Mouse (Mus musculus): ENCODE data around the gene Arhgef25. TPM values are rescaled to one million over a fixed set of nuclear protein-coding genes. Genes with fewer than 3 reads are reported as not detected.

Gene Arhgef25
- polyA plus RNA-seq, 1 experiment from 2014 or later: 2.6 TPM

DNA sequence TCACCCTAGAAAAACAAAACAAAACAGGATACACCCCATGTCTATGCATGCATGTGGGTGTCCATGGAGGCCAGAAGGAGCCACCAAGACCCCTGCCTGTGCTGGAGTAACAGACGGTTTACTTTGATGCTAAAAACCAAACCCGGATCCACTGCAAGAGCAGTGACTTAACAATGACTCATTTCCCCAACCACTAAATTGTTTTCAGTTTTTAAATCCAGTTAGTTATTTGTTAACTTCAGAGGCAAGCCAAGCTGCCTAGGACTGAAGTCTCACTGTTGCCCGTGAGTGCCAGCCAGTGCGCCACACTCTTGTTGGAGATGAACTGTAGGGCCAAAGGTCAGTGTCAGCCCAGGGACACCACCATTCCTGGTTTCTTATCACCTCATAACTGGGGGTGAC, 39.4 kb downstream of the Arhgef25 start:
- H3K27me3 ChIP-seq (ENCODE audit: insufficient read depth, low read length): no peaks in the 10 kb centered on the region
- peaks cover 9% of the 10 kb centered on the region for H3K4me1 ChIP-seq (ENCODE audit: insufficient read depth)
- no peaks in the 10 kb centered on the region for H3K9me3 ChIP-seq (ENCODE audit: low read length)
- no peak overlapping the region for H3K4me3 ChIP-seq (ENCODE audit: low read depth, low read length)
- no peak overlapping the region for H3K9ac ChIP-seq (replicated peaks)
- H3K27ac ChIP-seq (ENCODE audit: low read depth): peak overlapping the region; percentile 55
- H3K36me3 ChIP-seq (replicated peaks; ENCODE audit: insufficient read depth, low read length): no peaks in the 10 kb centered on the region
- TF ChIP-seq CTCF (IDR thresholded peaks at IDR 0.05; ENCODE audit: low read depth) (no peak), EP300 (IDR thresholded peaks at IDR 0.05; ENCODE audit: low read depth) (no peak)
- ATAC-seq (peak; percentile 78), DNase-seq (peak; percentile 41)
- WGBS (ENCODE audit: insufficient replicate concordance): 58% methylated on average over 4 of the region's 4 CpGs
- H3K4me2 ChIP-seq (ENCODE audit: low read depth, low read length): no peak overlapping the region

DNA sequence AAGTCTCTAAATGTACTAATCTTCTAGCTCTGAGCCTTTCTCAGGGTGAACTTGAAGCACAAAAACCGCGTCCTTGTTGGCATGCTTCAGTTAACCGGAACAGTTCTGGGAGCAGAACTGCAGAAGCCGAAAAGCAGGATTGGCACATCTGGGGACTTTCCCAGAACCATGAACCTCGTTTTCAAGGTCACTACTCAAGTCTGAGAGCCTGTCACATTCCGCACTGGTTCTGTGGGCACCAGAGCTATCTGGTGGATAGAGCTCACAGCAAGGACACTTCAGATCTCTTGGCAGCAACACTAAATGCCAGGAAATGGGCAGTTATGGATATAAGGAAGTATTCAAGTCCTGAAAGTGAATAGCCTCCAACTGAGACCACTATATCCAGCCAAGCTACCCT, 42.7 kb downstream of the Arhgef25 start:
- Histone ChIP-seq H3K36me3 (replicated peaks; ENCODE audit: insufficient read depth, low read length) (no peaks in the 10 kb centered on the region), H3K4me3 (ENCODE audit: low read depth, low read length) (no peak overlapping the region), H3K4me1 (ENCODE audit: insufficient read depth) (peaks cover 5% of the 10 kb centered on the region), H3K4me2 (ENCODE audit: low read depth, low read length) (no peak overlapping the region), H3K27ac (ENCODE audit: low read depth) (no peak overlapping the region), H3K9ac (replicated peaks) (0 out of 2 replicates have a peak overlapping the region, but pooled peaks have one; percentile 7), H3K27me3 (ENCODE audit: insufficient read depth, low read length) (no peaks in the 10 kb centered on the region), H3K9me3 (ENCODE audit: low read length) (no peaks in the 10 kb centered on the region)
- TF ChIP-seq CTCF (IDR thresholded peaks at IDR 0.05; ENCODE audit: low read depth) (no peak), EP300 (IDR thresholded peaks at IDR 0.05; ENCODE audit: low read depth) (no peak)
- ATAC-seq (no peak), DNase-seq (no peak)
- 62% methylated on average over 6 of the region's 6 CpGs for WGBS (ENCODE audit: insufficient replicate concordance)

DNA sequence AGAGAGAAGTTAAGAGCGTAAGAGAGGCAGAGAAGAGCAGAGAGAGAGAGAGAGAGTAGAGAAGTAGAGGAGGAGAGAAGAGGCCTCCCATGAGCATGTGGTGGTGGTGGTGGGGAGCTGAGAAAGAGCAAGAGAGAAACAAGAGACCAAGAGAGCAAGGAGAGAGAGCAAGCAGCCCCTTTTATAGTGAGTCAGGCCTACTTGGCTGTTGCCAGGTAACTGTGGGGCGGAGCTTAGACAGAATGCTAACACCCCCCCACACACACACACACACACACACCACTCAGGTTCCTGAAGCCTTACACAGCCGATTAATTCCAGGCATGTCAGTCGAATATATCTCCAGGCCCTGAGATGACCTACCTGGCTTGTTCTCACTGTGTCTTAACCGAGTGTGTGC, 44.6 kb downstream of the Arhgef25 start:
- no peak overlapping the region for H3K27ac ChIP-seq (ENCODE audit: low read depth)
- DNase-seq: no peak
- H3K4me3 ChIP-seq (ENCODE audit: low read depth, low read length): no peak overlapping the region
- no peaks in the 10 kb centered on the region for H3K4me1 ChIP-seq (ENCODE audit: insufficient read depth)
- H3K4me2 ChIP-seq (ENCODE audit: low read depth, low read length): no peak overlapping the region
- 70% methylated on average over 5 of the region's 5 CpGs for WGBS (ENCODE audit: insufficient replicate concordance)
- no peaks in the 10 kb centered on the region for H3K9me3 ChIP-seq (ENCODE audit: low read length)
- no peak for ATAC-seq
- H3K9ac ChIP-seq (replicated peaks): no peak overlapping the region
- TF ChIP-seq EP300 (IDR thresholded peaks at IDR 0.05; ENCODE audit: low read depth): no peak
- TF ChIP-seq CTCF (IDR thresholded peaks at IDR 0.05; ENCODE audit: low read depth): no peak
- no peaks in the 10 kb centered on the region for H3K36me3 ChIP-seq (replicated peaks; ENCODE audit: insufficient read depth, low read length)
- H3K27me3 ChIP-seq (ENCODE audit: insufficient read depth, low read length): no peaks in the 10 kb centered on the region

DNA sequence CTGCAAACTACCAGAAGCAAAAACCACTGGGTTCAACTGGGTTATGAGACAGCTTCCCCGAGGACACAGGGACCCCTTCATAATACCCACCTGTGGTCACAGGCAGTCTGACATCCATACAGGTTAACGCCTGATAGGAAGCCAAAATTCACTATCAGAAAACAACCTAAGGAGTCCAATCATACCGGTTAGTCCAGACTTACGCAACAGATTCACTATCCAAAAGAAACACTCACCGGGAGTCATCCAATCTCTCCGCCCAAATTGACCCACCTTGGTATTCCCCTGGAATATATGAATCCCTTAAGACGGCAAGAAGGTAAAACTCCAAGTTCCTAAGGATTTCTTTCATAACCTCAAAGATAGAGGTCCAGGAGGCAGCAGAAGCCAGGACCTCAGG, 45.3 kb downstream of the Arhgef25 start:
- H3K27ac ChIP-seq (ENCODE audit: low read depth): no peak overlapping the region
- TF ChIP-seq CTCF (IDR thresholded peaks at IDR 0.05; ENCODE audit: low read depth) (no peak), EP300 (IDR thresholded peaks at IDR 0.05; ENCODE audit: low read depth) (no peak)
- no peak for ATAC-seq
- H3K4me2 ChIP-seq (ENCODE audit: low read depth, low read length): no peak overlapping the region
- no peaks in the 10 kb centered on the region for H3K36me3 ChIP-seq (replicated peaks; ENCODE audit: insufficient read depth, low read length)
- no peaks in the 10 kb centered on the region for H3K4me1 ChIP-seq (ENCODE audit: insufficient read depth)
- DNase-seq: no peak
- no peaks in the 10 kb centered on the region for H3K9me3 ChIP-seq (ENCODE audit: low read length)
- WGBS (ENCODE audit: insufficient replicate concordance): 75% methylated on average over 7 of the region's 7 CpGs
- no peak overlapping the region for H3K4me3 ChIP-seq (ENCODE audit: low read depth, low read length)
- no peak overlapping the region for H3K9ac ChIP-seq (replicated peaks)
- no peaks in the 10 kb centered on the region for H3K27me3 ChIP-seq (ENCODE audit: insufficient read depth, low read length)

DNA sequence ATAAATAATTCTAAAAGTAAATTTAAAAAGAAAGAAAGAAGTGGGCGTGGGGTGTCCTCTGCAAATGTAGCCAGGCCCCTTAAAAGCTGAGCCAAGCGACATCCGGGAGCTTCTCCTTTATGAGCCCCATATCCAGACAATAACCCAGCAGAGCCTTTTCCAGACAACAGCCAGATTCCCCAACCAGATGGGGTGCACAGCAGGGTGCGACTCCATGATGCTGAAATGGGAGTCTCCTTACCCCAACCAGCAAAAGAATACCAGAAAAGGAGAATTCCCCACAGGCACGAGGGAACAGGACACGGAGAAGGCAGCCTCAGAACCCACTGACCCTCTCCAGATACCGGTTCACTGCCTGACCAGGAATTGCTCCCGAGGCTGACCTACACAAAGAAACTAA, 46.7 kb downstream of the Arhgef25 start:
- H3K36me3 ChIP-seq (replicated peaks; ENCODE audit: insufficient read depth, low read length): no peaks in the 10 kb centered on the region
- 84% methylated on average over 8 of the region's 8 CpGs for WGBS (ENCODE audit: insufficient replicate concordance)

DNA sequence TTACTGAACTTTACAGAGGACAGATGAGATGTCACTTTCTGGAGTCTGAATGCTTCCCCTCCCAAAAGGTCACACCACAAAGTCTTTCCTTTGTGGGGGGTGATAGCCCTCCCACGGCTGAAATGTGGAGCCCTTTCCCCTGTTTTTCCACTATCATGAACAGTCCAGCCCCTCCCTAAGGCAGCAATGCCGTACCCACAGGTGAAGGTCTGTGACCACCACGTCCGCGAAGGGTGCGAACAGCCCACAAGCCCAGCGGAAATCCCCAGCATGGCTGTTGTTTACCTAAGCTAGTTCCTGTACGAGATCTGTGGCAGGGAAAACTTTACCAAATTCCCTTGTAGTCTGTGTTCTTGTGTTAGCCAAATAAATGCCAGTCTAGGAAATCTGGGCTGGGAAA, 48.4 kb downstream of the Arhgef25 start:
- H3K4me1 ChIP-seq (ENCODE audit: insufficient read depth): peaks cover 15% of the 10 kb centered on the region
- no peak overlapping the region for H3K9ac ChIP-seq (replicated peaks)
- 48% methylated on average over 8 of the region's 8 CpGs for WGBS (ENCODE audit: insufficient replicate concordance)
- no peaks in the 10 kb centered on the region for H3K9me3 ChIP-seq (ENCODE audit: low read length)
- no peak overlapping the region for H3K4me2 ChIP-seq (ENCODE audit: low read depth, low read length)
- DNase-seq (no peak), ATAC-seq (no peak)
- no peak overlapping the region for H3K4me3 ChIP-seq (ENCODE audit: low read depth, low read length)
- no peaks in the 10 kb centered on the region for H3K27me3 ChIP-seq (ENCODE audit: insufficient read depth, low read length)
- no peak overlapping the region for H3K27ac ChIP-seq (ENCODE audit: low read depth)
- TF ChIP-seq EP300 (IDR thresholded peaks at IDR 0.05; ENCODE audit: low read depth) (no peak), CTCF (IDR thresholded peaks at IDR 0.05; ENCODE audit: low read depth) (no peak)
- no peaks in the 10 kb centered on the region for H3K36me3 ChIP-seq (replicated peaks; ENCODE audit: insufficient read depth, low read length)

More for the DNA sequence above, 46.7 kb downstream of the Arhgef25 start:
- no peaks in the 10 kb centered on the region for H3K4me1 ChIP-seq (ENCODE audit: insufficient read depth)
- H3K4me3 ChIP-seq (ENCODE audit: low read depth, low read length): no peak overlapping the region
- no peak overlapping the region for H3K4me2 ChIP-seq (ENCODE audit: low read depth, low read length)
- no peak overlapping the region for H3K9ac ChIP-seq (replicated peaks)
- DNase-seq (no peak), ATAC-seq (no peak)
- no peaks in the 10 kb centered on the region for H3K27me3 ChIP-seq (ENCODE audit: insufficient read depth, low read length)
- no peak overlapping the region for H3K27ac ChIP-seq (ENCODE audit: low read depth)
- H3K9me3 ChIP-seq (ENCODE audit: low read length): no peaks in the 10 kb centered on the region
- TF ChIP-seq CTCF (IDR thresholded peaks at IDR 0.05; ENCODE audit: low read depth) (no peak), EP300 (IDR thresholded peaks at IDR 0.05; ENCODE audit: low read depth) (no peak)

DNA sequence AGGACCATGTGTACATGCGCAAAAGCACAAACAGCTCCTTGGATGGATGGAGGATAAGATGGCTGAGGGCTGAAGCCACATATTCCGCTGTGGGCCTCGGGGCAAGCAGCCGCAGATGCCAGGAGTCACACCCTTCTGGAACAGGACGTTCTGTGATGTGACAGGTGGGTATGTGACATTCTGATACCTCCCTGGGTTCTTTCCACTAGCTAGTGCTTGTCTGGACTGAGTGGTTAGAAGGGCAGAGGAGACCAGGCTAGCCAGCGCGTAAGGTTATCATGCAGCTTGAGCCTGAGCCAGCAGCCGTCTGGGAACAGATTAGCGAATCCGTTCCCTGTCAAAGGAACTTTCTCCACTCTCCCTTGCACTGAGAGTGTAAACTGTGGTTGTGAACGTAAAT, 48.9 kb downstream of the Arhgef25 start:
- no peak for ATAC-seq
- 75% methylated on average over 11 of the region's 11 CpGs for WGBS (ENCODE audit: insufficient replicate concordance)
- no peak overlapping the region for H3K27ac ChIP-seq (ENCODE audit: low read depth)
- H3K9ac ChIP-seq (replicated peaks): no peak overlapping the region
- H3K27me3 ChIP-seq (ENCODE audit: insufficient read depth, low read length): no peaks in the 10 kb centered on the region
- peaks cover 21% of the 10 kb centered on the region for H3K4me1 ChIP-seq (ENCODE audit: insufficient read depth)
- no peaks in the 10 kb centered on the region for H3K36me3 ChIP-seq (replicated peaks; ENCODE audit: insufficient read depth, low read length)
- DNase-seq: no peak
- no peak overlapping the region for H3K4me2 ChIP-seq (ENCODE audit: low read depth, low read length)
- no peak overlapping the region for H3K4me3 ChIP-seq (ENCODE audit: low read depth, low read length)
- no peaks in the 10 kb centered on the region for H3K9me3 ChIP-seq (ENCODE audit: low read length)
- TF ChIP-seq CTCF (IDR thresholded peaks at IDR 0.05; ENCODE audit: low read depth): no peak
- TF ChIP-seq EP300 (IDR thresholded peaks at IDR 0.05; ENCODE audit: low read depth): no peak
